In genomic region chr3:20108881-20109280, GRCm38 (mm10) we compare ENCODE assay signal across 27 mouse cellular contexts.
"Had no signal": no experiment of that assay in that cellular context is flagged by ENCODE, and none has a peak within 500 bp of the region (broad histone marks: within the 10 kb centered on the region; RNA-seq: fewer than 3 reads in every experiment).

No protein-coding gene starts in this region.

- H3K4me2 ChIP-seq: heart, embryonic 13.5 days; heart, embryonic 15.5 days; hindbrain, embryonic 13.5 days; hindbrain, embryonic 15.5 days; kidney, embryonic 15.5 days; limb, embryonic 13.5 days; limb, embryonic 15.5 days; liver, embryonic 12.5 days had no signal

- H3K4me1 ChIP-seq: heart, embryonic 10.5 days; heart, embryonic 15.5 days; hindbrain, embryonic 13.5 days; hindbrain, embryonic 15.5 days; kidney, embryonic 15.5 days; limb, embryonic 13.5 days; limb, embryonic 15.5 days had no signal

- H3K4me3 ChIP-seq: gastrocnemius, adult 2 months; heart, embryonic 10.5 days; heart, embryonic 13.5 days; heart, embryonic 15.5 days; hindbrain, embryonic 13.5 days; hindbrain, embryonic 15.5 days; kidney, embryonic 15.5 days; limb, embryonic 13.5 days; limb, embryonic 15.5 days; liver, embryonic 12.5 days had no signal

- ATAC-seq: hindbrain, postnatal 0 days; intestine, embryonic 16.5 days; liver, embryonic 12.5 days had no signal

- H3K27ac ChIP-seq: gastrocnemius, adult 2 months; heart, embryonic 10.5 days; heart, embryonic 13.5 days; heart, embryonic 15.5 days; hindbrain, embryonic 13.5 days; hindbrain, embryonic 15.5 days; hindbrain, postnatal 0 days; kidney, embryonic 15.5 days; kidney, postnatal 0 days; limb, embryonic 13.5 days; limb, embryonic 15.5 days; liver, embryonic 12.5 days; liver, embryonic 14.5 days had no signal

- H3K27me3 ChIP-seq: heart, embryonic 13.5 days; heart, embryonic 15.5 days; hindbrain, embryonic 13.5 days; hindbrain, embryonic 15.5 days; kidney, embryonic 15.5 days; limb, embryonic 13.5 days; limb, embryonic 15.5 days; liver, embryonic 12.5 days had no signal

- H3K9me3 ChIP-seq: heart, embryonic 10.5 days; heart, embryonic 13.5 days; heart, embryonic 15.5 days; hindbrain, embryonic 13.5 days; hindbrain, embryonic 15.5 days; kidney, embryonic 15.5 days; limb, embryonic 13.5 days; limb, embryonic 15.5 days; liver, embryonic 12.5 days had no signal

- H3K9ac ChIP-seq: heart, embryonic 13.5 days; heart, embryonic 15.5 days; hindbrain, embryonic 13.5 days; hindbrain, embryonic 15.5 days; kidney, embryonic 15.5 days; limb, embryonic 13.5 days; limb, embryonic 15.5 days; liver, embryonic 12.5 days; liver, embryonic 14.5 days had no signal

- DNase-seq: gastrocnemius, adult 2 months; gastrocnemius, postnatal 10 days; gastrocnemius, postnatal 25 days; heart, adult 18-20 months; heart, postnatal 14 days; heart, postnatal 36 days; kidney, adult 11 months; kidney, adult 2 months; kidney, adult 9 months; kidney, postnatal 14 days; kidney, postnatal 36 days; layer of hippocampus, adult 9-11 months; layer of hippocampus, postnatal 36 days; left cerebral cortex, postnatal 4 days had no signal
